Mouse (Mus musculus): ENCODE data around the gene Clstn3. TPM values are rescaled to one million over a fixed set of nuclear protein-coding genes. Genes with fewer than 3 reads are reported as not detected.
"Not testable (repeated sequence)": the region's sequence is repeated elsewhere in the genome, so short reads cannot be mapped to it uniquely, and the experiment has no call there.

The Clstn3 gene
- total RNA-seq, 2 experiments from 2014 or later, result 265 to 268 TPM

GRCm38 (mm10) chr6:124433688-124434324 is 30.8 kb downstream of the Clstn3 start:
- no peak overlapping the region for H3K4me3 ChIP-seq
- H3K27ac ChIP-seq, result no peak overlapping the region
- no peak for TF ChIP-seq CTCF (conservative IDR thresholded peaks at IDR 0.05)
- no peak for DNase-seq (ENCODE audit: low spot score in 2 of 2)

GRCm38 (mm10) chr6:124430784-124431495 is 33.7 kb downstream of the Clstn3 start:
- Histone ChIP-seq H3K4me3 (no peak overlapping the region), H3K27ac (no peak overlapping the region)
- DNase-seq (ENCODE audit: low spot score in 2 of 2), result no peak
- TF ChIP-seq CTCF (conservative IDR thresholded peaks at IDR 0.05), result no peak

GRCm38 (mm10) chr6:124430379-124430778 is 34.2 kb downstream of the Clstn3 start:
- TF ChIP-seq CTCF (conservative IDR thresholded peaks at IDR 0.05), result no peak
- no peak overlapping the region for H3K4me3 ChIP-seq
- no peak for DNase-seq (ENCODE audit: low spot score in 2 of 2)
- H3K27ac ChIP-seq, result no peak overlapping the region

- Histone ChIP-seq H3K4me3 (no peak overlapping the region), H3K27ac (peak overlapping the region; percentile 36; the same call in 1 of the 2 replicates)
- no peak for TF ChIP-seq CTCF (conservative IDR thresholded peaks at IDR 0.05)
- DNase-seq (ENCODE audit: low spot score in 2 of 2), result no peak
Measured at GRCm38 (mm10) chr6:124427791-124428576, 36.6 kb downstream of the Clstn3 start.

GRCm38 (mm10) chr6:124427289-124427688 is 37.3 kb downstream of the Clstn3 start:
- TF ChIP-seq CTCF (conservative IDR thresholded peaks at IDR 0.05), result no peak
- no peak for DNase-seq (ENCODE audit: low spot score in 2 of 2)
- Histone ChIP-seq H3K27ac (peak overlapping the region; percentile 36; the same call in 1 of the 2 replicates), H3K4me3 (no peak overlapping the region)

- H3K27ac ChIP-seq, result no peak overlapping the region
- TF ChIP-seq CTCF (conservative IDR thresholded peaks at IDR 0.05), result no peak
- DNase-seq (ENCODE audit: low spot score in 2 of 2), result no peak
- H3K4me3 ChIP-seq, result no peak overlapping the region
Measured at GRCm38 (mm10) chr6:124426604-124427003, 38.0 kb downstream of the Clstn3 start.

- no peak for TF ChIP-seq CTCF (conservative IDR thresholded peaks at IDR 0.05)
- H3K4me3 ChIP-seq, result no peak overlapping the region
- no peak for DNase-seq (ENCODE audit: low spot score in 2 of 2)
- H3K27ac ChIP-seq, result no peak overlapping the region
Measured at GRCm38 (mm10) chr6:124425523-124425922, 39.1 kb downstream of the Clstn3 start.

GRCm38 (mm10) chr6:124425042-124425441 is 39.6 kb downstream of the Clstn3 start:
- not testable (repeated sequence) for DNase-seq (ENCODE audit: low spot score in 2 of 2); H3K27ac ChIP-seq; H3K4me3 ChIP-seq

- DNase-seq (ENCODE audit: low spot score in 2 of 2), result no peak
- H3K27ac ChIP-seq, result no peak overlapping the region
- no peak for TF ChIP-seq CTCF (conservative IDR thresholded peaks at IDR 0.05)
Measured at GRCm38 (mm10) chr6:124424068-124424498, 40.5 kb downstream of the Clstn3 start.

GRCm38 (mm10) chr6:124418686-124419085 is 45.9 kb downstream of the Clstn3 start:
- Histone ChIP-seq H3K4me3 (no peak overlapping the region), H3K27ac (no peak overlapping the region)
- TF ChIP-seq CTCF (conservative IDR thresholded peaks at IDR 0.05), result no peak
- DNase-seq (ENCODE audit: low spot score in 2 of 2), result no peak

More at GRCm38 (mm10) chr6:124424068-124424498, 40.5 kb downstream of the Clstn3 start:
- H3K4me3 ChIP-seq, result no peak overlapping the region

- DNase-seq (ENCODE audit: low spot score in 2 of 2), result peak; percentile 87 to 91
- Histone ChIP-seq H3K27ac (peak overlapping the region; percentile 96), H3K4me3 (peak overlapping the region; percentile 83)
- peak; percentile 95 for TF ChIP-seq CTCF (conservative IDR thresholded peaks at IDR 0.05)
Measured at GRCm38 (mm10) chr6:124415347-124416088, 49.1 kb downstream of the Clstn3 start.

GRCm38 (mm10) chr6:124414927-124415325 is 49.7 kb downstream of the Clstn3 start, which contains the start of gene Pex5:
Gene Pex5, minus strand, starts transcription at chr6:124415067.
- TF ChIP-seq CTCF (conservative IDR thresholded peaks at IDR 0.05), result no peak

More at GRCm38 (mm10) chr6:124414927-124415325, 49.7 kb downstream of the Clstn3 start, which contains the start of gene Pex5:
- Histone ChIP-seq H3K4me3 (peak within 1 kb of the TSS; percentile 83), H3K27ac (peak within 1 kb of the TSS; percentile 96)
- peak; percentile 93 to 96 for DNase-seq (ENCODE audit: low spot score in 2 of 2)

Data from layer of hippocampus, adult 2 months (tissue).